In the genomic region with DNA sequence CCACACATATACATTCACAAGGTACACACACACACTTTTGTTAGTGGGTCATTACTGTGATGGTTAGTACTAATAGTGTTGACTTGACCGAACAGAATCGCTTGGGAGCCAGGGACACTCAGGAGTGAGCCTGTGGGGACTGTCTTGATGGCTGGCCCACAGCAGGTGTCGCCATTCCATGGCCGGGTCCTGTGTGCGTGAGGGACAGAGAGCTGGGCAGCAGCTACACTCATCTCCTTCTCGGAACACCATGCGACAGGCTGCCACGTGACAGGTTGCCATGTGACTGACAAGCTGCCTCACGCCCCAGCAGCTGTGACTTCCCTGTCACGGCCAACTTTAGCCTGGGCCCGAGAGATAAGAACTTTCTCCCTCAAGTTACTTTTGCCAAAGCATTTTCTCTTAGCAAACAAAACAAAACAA, we compare ENCODE assay signal across 10 mouse cellular contexts. TPM values are rescaled to one million over a fixed set of nuclear protein-coding genes. Genes with fewer than 3 reads are reported as not detected.
DNase-seq lines count a peak whose midpoint lies in the region; ATAC-seq and TF ChIP-seq lines count a peak whose summit lies in the region.
"Had no signal": no experiment of that assay in that cellular context is flagged by ENCODE, and none has a peak within 500 bp of the region (broad histone marks: within the 10 kb centered on the region; RNA-seq: fewer than 3 reads in every experiment).

No protein-coding gene starts in this region.

- TF ChIP-seq POLR2A in CH12.LX (IDR thresholded peaks at IDR 0.05; ENCODE audit: low read depth, low read length), result no peak

- intact Hi-C loops in left cerebral cortex, postnatal 36 days (cut with DNase I), result no loop called here

- dilution Hi-C loops in CH12.LX (cut with MboI; ENCODE audit: extremely low pct_ligation_motif_present, extremely low pct_unique_long_range_greater_than_20kb, low sequenced_read_pairs), result no loop called here

- peaks cover 15% of the 10 kb centered on the region for H3K9me3 ChIP-seq in CH12.LX (replicated peaks; ENCODE audit: low read length)
- no peaks in the 10 kb centered on the region for H3K9me3 ChIP-seq in heart, embryonic 16.5 days (replicated peaks; ENCODE audit: control insufficient read depth, low read length)
- H3K9me3 ChIP-seq in liver, postnatal 0 days (ENCODE audit: low read length), result no peaks in the 10 kb centered on the region
- H3K9me3 ChIP-seq: limb, embryonic 15.5 days had no signal

- H3K36me3 ChIP-seq in CH12.LX (replicated peaks in 1 of 2; ENCODE audit: control insufficient read depth in 1 of 2, insufficient read depth in 1 of 2, low read length in 1 of 2), result peaks cover 86 to 96% of the 10 kb centered on the region in 2 experiments
- H3K36me3 ChIP-seq in heart, embryonic 16.5 days (ENCODE audit: control insufficient read depth, insufficient read depth), result peaks cover 15% of the 10 kb centered on the region; the same call in 1 of the 2 replicates
- peaks cover 33% of the 10 kb centered on the region for H3K36me3 ChIP-seq in liver, postnatal 0 days (replicated peaks; ENCODE audit: insufficient read depth, low read length)

- peaks cover 47% of the 10 kb centered on the region for H3K79me2 ChIP-seq in CH12.LX (replicated peaks; ENCODE audit: control insufficient read depth, extremely low read depth, insufficient read depth, poor library complexity, severe bottlenecking)

- H3K4me1 ChIP-seq in CH12.LX (ENCODE audit: control insufficient read depth in 1 of 2, insufficient read depth in 2 of 2), result peaks cover 4 to 8% of the 10 kb centered on the region in 2 experiments; a peak in 2 of 4 replicates
- H3K4me1 ChIP-seq in heart, embryonic 16.5 days (ENCODE audit: control insufficient read depth, insufficient read depth, low read length), result no peaks in the 10 kb centered on the region
- H3K4me1 ChIP-seq in liver, postnatal 0 days (ENCODE audit: insufficient read depth), result peaks cover 8% of the 10 kb centered on the region; the same call in 1 of the 2 replicates
- H3K4me1 ChIP-seq: limb, embryonic 15.5 days had no signal

- TF ChIP-seq CTCF in CH12.LX (conservative IDR thresholded peaks at IDR 0.05 in 1 of 2, IDR thresholded peaks at IDR 0.05 in 1 of 2; ENCODE audit: low read depth in 2 of 2, low read length in 2 of 2), result no peak
- TF ChIP-seq CTCF in liver, postnatal 0 days (IDR thresholded peaks at IDR 0.05; ENCODE audit: low read depth), result peak; percentile 61

- WGBS in heart, embryonic 16.5 days, result 50% methylated on average over 11 of the region's 11 CpGs
- WGBS in liver, postnatal 0 days (ENCODE audit: insufficient replicate concordance), result 55% methylated on average over 11 of the region's 11 CpGs

- no peaks in the 10 kb centered on the region for H3K27me3 ChIP-seq in CH12.LX (replicated peaks)
- no peaks in the 10 kb centered on the region for H3K27me3 ChIP-seq in heart, embryonic 16.5 days (ENCODE audit: control insufficient read depth, insufficient read depth, low read length)
- H3K27me3 ChIP-seq in liver, postnatal 0 days (ENCODE audit: insufficient read depth, low read length), result no peaks in the 10 kb centered on the region
- H3K27me3 ChIP-seq: limb, embryonic 15.5 days had no signal

- H3K4me3 ChIP-seq in CH12.LX (replicated peaks in 1 of 3; ENCODE audit: low read depth in 2 of 3, low read length in 2 of 3, poor library complexity in 1 of 3), result no peak overlapping the region
- H3K4me3 ChIP-seq in heart, embryonic 16.5 days (ENCODE audit: low read length), result no peak overlapping the region
- H3K4me3 ChIP-seq in liver, postnatal 0 days (ENCODE audit: low read depth, low read length), result no peak overlapping the region
- H3K4me3 ChIP-seq: limb, embryonic 15.5 days had no signal

- H3K9ac ChIP-seq in CH12.LX (ENCODE audit: insufficient read depth, low read depth), result no peak overlapping the region
- no peak overlapping the region for H3K9ac ChIP-seq in heart, embryonic 16.5 days (ENCODE audit: low read length)
- H3K9ac ChIP-seq in liver, postnatal 0 days (replicated peaks), result no peak overlapping the region
- H3K9ac ChIP-seq: limb, embryonic 15.5 days had no signal

- TF ChIP-seq EP300 in CH12.LX (IDR thresholded peaks at IDR 0.05; ENCODE audit: low read length), result no peak
- TF ChIP-seq EP300 in liver, postnatal 0 days (IDR thresholded peaks at IDR 0.05; ENCODE audit: low read depth), result peak; percentile 96

- H3K27ac ChIP-seq in CH12.LX (ENCODE audit: insufficient read depth, low read depth), result no peak overlapping the region
- no peak overlapping the region for H3K27ac ChIP-seq in heart, embryonic 16.5 days (ENCODE audit: low read length)
- peak overlapping the region; percentile 52 for H3K27ac ChIP-seq in liver, postnatal 0 days (ENCODE audit: low read depth)
- H3K27ac ChIP-seq: kidney, postnatal 0 days; limb, embryonic 15.5 days had no signal

- in situ Hi-C loops in CH12.LX (cut with MboI; ENCODE audit: low pct_ligation_motif_present, low pct_unique_long_range_greater_than_20kb, low sequenced_read_pairs), result loop anchor here (25.0 kb wide), 1 partner anchor 570 kb away; the partner anchor contains the start of gene Kcne2

- ATAC-seq in heart, embryonic 16.5 days (replicated peaks; ENCODE audit: extremely low read depth, insufficient read depth, low FRiP score), result 0 out of 2 replicates have a peak, but pooled peaks have one; percentile 41
- peak; percentile 99 for ATAC-seq in liver, postnatal 0 days

- no peak for DNase-seq in CH12.LX (ENCODE audit: extremely low read depth)
- peak; percentile 89 for DNase-seq in c-Kit-negative CD71-positive TER-119-positive erythroid progenitor cells, embryonic 14.5 days (ENCODE audit: low read depth, low spot score)
- DNase-seq in liver, postnatal 0 days, result peak; percentile 84
- DNase-seq in right cerebral cortex, postnatal 10 days (ENCODE audit: low spot score in 2 of 2), result no peak
- no peak for DNase-seq in cerebellum, postnatal 4 days (ENCODE audit: low spot score in 2 of 2)
- DNase-seq in left cerebral cortex, postnatal 36 days (ENCODE audit: low spot score in 2 of 2), result no peak
- DNase-seq in right cerebral cortex, postnatal 25 days, result no peak

- H3K4me2 ChIP-seq in CH12.LX (ENCODE audit: insufficient read depth, low read depth, poor library complexity, severe bottlenecking), result no peak overlapping the region
- no peak overlapping the region for H3K4me2 ChIP-seq in heart, embryonic 16.5 days (ENCODE audit: low read depth, low read length)
- no peak overlapping the region for H3K4me2 ChIP-seq in liver, postnatal 0 days (ENCODE audit: low read depth, low read length)
- H3K4me2 ChIP-seq: limb, embryonic 15.5 days had no signal

- TF ChIP-seq RAD21 in CH12.LX (IDR thresholded peaks at IDR 0.05; ENCODE audit: low read depth, low read length), result no peak

TF ChIP-seq in CH12.LX, 34 proteins besides CTCF, POLR2A, EP300 and RAD21:
- TF ChIP-seq USF1 (IDR thresholded peaks at IDR 0.05; ENCODE audit: low read depth, low read length) (peak; percentile 30), ZC3H11A (IDR thresholded peaks at IDR 0.05; ENCODE audit: low read depth, low read length) (no peak)

RNA-seq across cellular contexts. Expression of gene Cryzl1, which starts 11.8 kb away (rescaled TPM):
- 75.7 and 115 TPM in 2 replicates for total RNA-seq in CH12.LX (2012; rRNA removed)
- total RNA-seq in CH12.LX (2014; rRNA removed), result 111 and 125 TPM in 2 replicates
- 105 and 126 TPM in 2 replicates for polyA plus RNA-seq in CH12.LX (2012; ENCODE audit: insufficient read length, low read depth)
- polyA plus RNA-seq in heart, embryonic 16.5 days (2015; fragmentation: Nextera tagmentation; extraction: Ambion mirVana), result 51.8 and 58.3 TPM in 2 replicates
- polyA plus RNA-seq in liver, postnatal 0 days (2015; fragmentation: Nextera tagmentation; extraction: Ambion mirVana), result 27.3 and 27.4 TPM in 2 replicates
- total RNA-seq in left cerebral cortex, postnatal 36 days (2021), result 100 to 1,000 TPM in 1 of 2 experiments, 10 to 100 TPM in 1; 95.0 to 105 TPM

RNA-seq across cellular contexts. Expression of gene Itsn1, which starts 12.1 kb away (rescaled TPM):
- total RNA-seq in CH12.LX (2012; rRNA removed) (33.2 and 46.3 TPM in 2 replicates), CH12.LX (2014; rRNA removed) (32.5 and 35.9 TPM in 2 replicates)
- polyA plus RNA-seq in CH12.LX (2012; ENCODE audit: insufficient read length, low read depth), result 54.5 and 68.6 TPM in 2 replicates
- polyA plus RNA-seq in heart, embryonic 16.5 days (2015; fragmentation: Nextera tagmentation; extraction: Ambion mirVana), result 14.2 and 17.0 TPM in 2 replicates
- 17.5 and 19.7 TPM in 2 replicates for polyA plus RNA-seq in liver, postnatal 0 days (2015; fragmentation: Nextera tagmentation; extraction: Ambion mirVana)
- 100 to 1,000 TPM; 126 to 146 TPM for total RNA-seq in left cerebral cortex, postnatal 36 days (2021)

RNA-seq across cellular contexts. Expression of gene Donson, which starts 28.4 kb away (rescaled TPM):
- 62.5 and 63.2 TPM in 2 replicates for total RNA-seq in CH12.LX (2012; rRNA removed)
- 63.9 and 71.5 TPM in 2 replicates for total RNA-seq in CH12.LX (2014; rRNA removed)
- polyA plus RNA-seq in CH12.LX (2012; ENCODE audit: insufficient read length, low read depth), result 47.6 and 51.9 TPM in 2 replicates
- 10.8 and 11.4 TPM in 2 replicates for polyA plus RNA-seq in heart, embryonic 16.5 days (2015; fragmentation: Nextera tagmentation; extraction: Ambion mirVana)
- 12.4 and 14.2 TPM in 2 replicates for polyA plus RNA-seq in liver, postnatal 0 days (2015; fragmentation: Nextera tagmentation; extraction: Ambion mirVana)
- total RNA-seq in left cerebral cortex, postnatal 36 days (2021), result 10 to 100 TPM; 23.3 to 26.3 TPM

Comparison
In these comparisons a context has a peak if more than half of its experiments do, and no peak if none do; other contexts are left out.
1. DNase-seq: peak in c-Kit-negative CD71-positive TER-119-positive erythroid progenitor cells, embryonic 14.5 days (single experiment) and liver, postnatal 0 days (single experiment); none in CH12.LX (single experiment), right cerebral cortex, postnatal 10 days (0 of 2), cerebellum, postnatal 4 days (0 of 2), left cerebral cortex, postnatal 36 days (0 of 2) and right cerebral cortex, postnatal 25 days (single experiment).